Mouse (Mus musculus) kidney, adult 2 months (tissue): Measurements from ENCODE around the gene Eme2. TPM values are rescaled to one million over a fixed set of nuclear protein-coding genes. Genes with fewer than 3 reads are reported as not detected.

Source experiments
- DNase-seq: peaks from one replicate; pipeline ENCODE4 v3.0.0; 2021
- H3K27ac ChIP-seq: fragments of 200-500 bp; 2 replicates; pipeline ENCODE4 v1.5.1; 2012; ENCODE audit warnings: low read depth, low read length, control low read depth, inconsistent platforms; ENCODE audit not compliant: insufficient read depth
- H3K27me3 ChIP-seq: fragments of 200-500 bp; replicated peaks from 2 replicates; pipeline ENCODE4 v1.6.1; 2012; ENCODE audit warnings: mild to moderate bottlenecking, moderate library complexity, low read length, inconsistent platforms; ENCODE audit not compliant: control insufficient read depth, insufficient read depth
- H3K36me3 ChIP-seq: fragments of 200-500 bp; 2 replicates; pipeline ENCODE4 v1.6.1; 2012; ENCODE audit warnings: mild to moderate bottlenecking, moderate library complexity, low read length, inconsistent platforms; ENCODE audit not compliant: control insufficient read depth, insufficient read depth
- H3K4me1 ChIP-seq: fragments of 200-500 bp; 2 replicates; pipeline ENCODE4 v1.6.1; 2011; ENCODE audit warnings: low read length; ENCODE audit not compliant: control insufficient read depth, insufficient read depth
- H3K4me3 ChIP-seq: fragments of 200-500 bp; 2 replicates; pipeline ENCODE4 v1.5.1; 2011; ENCODE audit warnings: mild to moderate bottlenecking, low read depth, low read length, control low read depth; ENCODE audit not compliant: insufficient read depth
- CTCF ChIP-seq: fragments of 200-500 bp; conservative IDR thresholded peaks from 2 replicates; pipeline ENCODE4 v1.5.1; 2011; ENCODE audit warnings: low read depth, mild to moderate bottlenecking, control low read depth, low read length, moderate library complexity, mixed read lengths; ENCODE audit not compliant: insufficient read depth, insufficient read length
- POLR2A ChIP-seq: fragments of 200-500 bp; IDR thresholded peaks from one replicate; pipeline ENCODE4 v1.6.1; 2011; ENCODE audit warnings: low read depth, low read length, control low read depth
- WGBS: fragments of 180-500 bp; shearing (Covaris S2); methylation state at CpG from one replicate; pipeline ENCODE4 v1.1.7; 2018; 5-methylcytosine and 5-hydroxymethylcytosine counted together
- polyA plus RNA-seq: library from polyadenylated mRNA; depleted of rRNA; stranded (reverse); fragments of >200 nt; gene quantifications from 2 replicates; pipeline ENCODE4 v1.2.3, GENCODE M21; 2012

Eme2 gene
- polyA plus RNA-seq, 1 experiment: 32.2 TPM

DNA sequence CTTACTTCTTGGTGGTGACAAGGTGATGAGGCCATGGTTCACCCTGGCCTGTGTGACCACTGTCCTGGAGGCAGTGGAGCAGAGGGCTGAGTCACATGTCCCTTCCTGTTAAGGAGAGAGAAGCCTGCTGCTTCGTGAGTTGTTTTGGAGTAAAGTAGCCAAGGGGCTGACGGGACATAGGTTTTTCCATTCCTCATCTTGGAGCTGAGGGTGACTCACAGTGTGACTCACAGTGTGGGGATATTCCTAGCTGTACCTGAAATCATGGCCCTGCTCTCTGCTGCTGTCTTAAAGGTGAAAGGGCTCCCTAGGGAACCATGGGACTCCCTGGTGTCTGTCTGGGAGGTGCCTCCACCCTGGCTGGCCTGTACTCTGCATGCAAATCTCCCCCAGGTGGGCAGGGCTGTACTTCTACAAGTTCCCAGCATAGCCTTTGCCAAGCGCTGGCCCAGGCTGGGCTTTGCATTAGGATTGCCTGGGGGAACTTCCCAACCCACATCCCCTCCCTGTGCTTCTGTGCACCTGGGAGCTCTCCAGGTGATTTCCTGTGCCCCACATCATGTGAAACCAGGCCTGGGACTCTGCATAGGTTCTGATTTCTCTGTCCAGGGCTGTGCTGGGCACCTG lies 38.9 kb downstream of the Eme2 start:
- Histone ChIP-seq H3K4me1 (peaks cover 27% of the 10 kb centered on the region; the same call in 1 of the 2 replicates), H3K27ac (peak overlapping the region; percentile 81), H3K4me3 (no peak overlapping the region), H3K36me3 (peaks cover 1% of the 10 kb centered on the region), H3K27me3 (no peaks in the 10 kb centered on the region)
- WGBS: 58% methylated on average over 3 of the region's 3 CpGs
- DNase-seq: peak; percentile 59
- TF ChIP-seq CTCF (no peak), POLR2A (no peak)

- Histone ChIP-seq H3K4me3 (peak overlapping the region; percentile 60), H3K27me3 (no peaks in the 10 kb centered on the region), H3K36me3 (no peaks in the 10 kb centered on the region; the same call in 1 of the 2 replicates), H3K27ac (0 out of 2 replicates have a peak overlapping the region, but pooled peaks have one; percentile 43), H3K4me1 (peaks cover 14% of the 10 kb centered on the region; the same call in 1 of the 2 replicates)
- WGBS: 56% methylated on average over 10 of the region's 10 CpGs
- TF ChIP-seq CTCF: no peak
- no peak for TF ChIP-seq POLR2A
- DNase-seq: no peak
These were observed 43.3 kb downstream of the Eme2 start for GRCm38 (mm10) chr17:24851381-24852125.

DNA sequence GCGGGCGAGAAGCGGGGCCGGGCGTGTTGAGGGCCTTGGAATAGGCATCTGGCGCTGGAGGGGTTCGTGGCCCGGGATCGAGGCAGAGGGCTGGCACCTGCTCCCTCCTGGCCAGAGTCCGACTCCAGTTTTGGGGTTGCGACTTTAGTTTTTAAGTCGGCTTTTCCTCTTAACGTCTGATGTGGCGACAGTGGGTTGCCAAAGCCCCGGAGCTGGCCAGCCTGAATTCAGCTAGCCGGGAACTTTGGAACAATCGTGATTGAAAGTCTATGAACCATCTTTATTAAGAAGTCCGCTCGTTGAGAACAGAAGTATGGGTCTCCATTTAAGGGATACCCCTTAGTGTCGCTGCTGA lies 44.1 kb downstream of the Eme2 start:
- Histone ChIP-seq H3K27me3 (no peaks in the 10 kb centered on the region), H3K4me3 (peak overlapping the region; percentile 60), H3K36me3 (no peaks in the 10 kb centered on the region; the same call in 1 of the 2 replicates), H3K4me1 (peaks cover 8% of the 10 kb centered on the region; the same call in 1 of the 2 replicates), H3K27ac (peak overlapping the region; percentile 43)
- under 1% methylated on average over 20 of the region's 20 CpGs for WGBS
- no peak for TF ChIP-seq CTCF
- TF ChIP-seq POLR2A: no peak
- no peak for DNase-seq

GRCm38 (mm10) chr17:24850065-24850772 lies 44.7 kb downstream of the Eme2 start, which contains the start of gene Fahd1:
TSS of gene Fahd1 (minus strand) at chr17:24850364.
- WGBS: under 1% methylated on average over 58 of the region's 58 CpGs

DNA sequence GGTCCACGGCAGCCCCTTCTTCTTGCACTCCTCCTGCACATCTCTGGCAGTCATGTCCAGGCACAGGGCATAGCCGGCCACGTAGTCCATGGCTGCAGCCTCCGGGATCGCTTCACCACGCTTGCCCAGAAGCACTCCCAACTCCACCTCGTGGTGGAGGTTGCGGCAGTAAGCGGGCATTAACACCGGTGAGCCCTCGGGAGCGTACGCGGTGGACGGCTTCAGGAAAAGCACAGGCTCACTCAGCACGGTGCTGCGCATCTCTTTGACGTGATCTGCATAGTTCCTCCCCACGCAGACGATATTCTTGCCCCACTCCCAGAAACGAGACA lies 45.2 kb downstream of the Eme2 start:
- Histone ChIP-seq H3K4me3 (peak overlapping the region; percentile 70), H3K36me3 (no peaks in the 10 kb centered on the region; the same call in 1 of the 2 replicates), H3K27ac (peak overlapping the region; percentile 92), H3K27me3 (no peaks in the 10 kb centered on the region), H3K4me1 (peaks cover 7% of the 10 kb centered on the region; the same call in 1 of the 2 replicates)
- TF ChIP-seq CTCF (no peak), POLR2A (no peak)
- no peak for DNase-seq
- 0% methylated on average over 21 of the region's 21 CpGs for WGBS

More at GRCm38 (mm10) chr17:24850065-24850772, 44.7 kb downstream of the Eme2 start, which contains the start of gene Fahd1:
- H3K4me1 ChIP-seq: peaks cover 6% of the 10 kb centered on the region; the same call in 1 of the 2 replicates
- no peaks in the 10 kb centered on the region for H3K27me3 ChIP-seq
- H3K36me3 ChIP-seq: no peaks in the 10 kb centered on the region; the same call in 1 of the 2 replicates
- peak within 1 kb of the TSS; percentile 92 for H3K27ac ChIP-seq
- TF ChIP-seq CTCF (0 out of 2 replicates have a peak, but pooled peaks have one; percentile 12), POLR2A (peak; percentile 93)
- peak within 1 kb of the TSS; percentile 70 for H3K4me3 ChIP-seq
- peak; percentile 99 for DNase-seq

DNA sequence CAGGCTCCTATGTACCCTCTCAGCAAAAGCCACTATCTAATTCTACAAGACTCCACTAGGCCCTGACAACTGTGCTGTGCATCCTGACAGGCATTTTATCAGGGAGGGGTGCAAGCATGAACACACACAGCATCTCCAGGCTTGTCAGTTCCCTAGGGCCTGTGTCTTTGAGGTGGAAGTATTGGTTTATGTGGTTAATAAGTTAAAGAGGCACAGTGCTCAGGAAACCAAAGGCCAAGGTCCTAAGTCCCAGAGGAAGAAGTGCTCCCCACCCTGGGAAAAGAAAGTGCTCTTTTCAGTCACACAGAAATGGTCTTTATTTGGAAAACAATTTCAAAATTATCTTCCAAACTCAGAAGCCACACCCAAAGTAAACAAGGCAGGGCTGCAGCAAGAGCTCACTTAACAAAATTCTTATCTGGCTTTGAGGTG lies 46.3 kb downstream of the Eme2 start:
- no peaks in the 10 kb centered on the region; the same call in 1 of the 2 replicates for H3K36me3 ChIP-seq
- peak overlapping the region; percentile 70 for H3K4me3 ChIP-seq
- no peaks in the 10 kb centered on the region for H3K27me3 ChIP-seq
- peaks cover 9% of the 10 kb centered on the region; the same call in 1 of the 2 replicates for H3K4me1 ChIP-seq
- DNase-seq: peak; percentile 88
- TF ChIP-seq POLR2A (no peak), CTCF (no peak)
- H3K27ac ChIP-seq: peak overlapping the region; percentile 91
